Mouse (Mus musculus): Measurements from ENCODE around the gene Shox2. TPM values are rescaled to one million over a fixed set of nuclear protein-coding genes. Genes with fewer than 3 reads are reported as not detected.
A peak's percentile ranks its signal among the peaks of the same experiment; 100 is the strongest.

The Shox2 gene
- polyA plus RNA-seq, 1 experiment from 2014 or later = 0.87 TPM

- DNase-seq (ENCODE audit: low spot score) = no peak
- WGBS = 69% methylated on average over 4 of the region's 4 CpGs
- TF ChIP-seq CTCF (IDR thresholded peaks at IDR 0.05) (no peak), EP300 (IDR thresholded peaks at IDR 0.05) (no peak)
Observed at GRCm38 (mm10) chr3:66967508-66967907, 14.1 kb downstream of the Shox2 start.

GRCm38 (mm10) chr3:66964884-66965283 is 16.7 kb downstream of the Shox2 start:
- H3K4me2 ChIP-seq (replicated peaks; ENCODE audit: low read depth, low read length) = no peak overlapping the region
- ATAC-seq (no peak), DNase-seq (ENCODE audit: low spot score) (no peak)
- H3K4me3 ChIP-seq (ENCODE audit: low read depth, low read length) = no peak overlapping the region
- no peaks in the 10 kb centered on the region for H3K36me3 ChIP-seq (ENCODE audit: insufficient read depth, low read length)
- no peak for TF ChIP-seq CTCF (IDR thresholded peaks at IDR 0.05)
- no peak for TF ChIP-seq EP300 (IDR thresholded peaks at IDR 0.05)
- 41% methylated on average over 3 of the region's 3 CpGs for WGBS
- no peak overlapping the region for H3K9ac ChIP-seq (replicated peaks; ENCODE audit: low read depth)
- no peaks in the 10 kb centered on the region for H3K9me3 ChIP-seq (ENCODE audit: low read length)
- peaks cover 18% of the 10 kb centered on the region for H3K27me3 ChIP-seq (replicated peaks; ENCODE audit: insufficient read depth, low read length)
- H3K4me1 ChIP-seq (ENCODE audit: insufficient read depth, low read depth, low read length) = no peaks in the 10 kb centered on the region
- no peak overlapping the region for H3K27ac ChIP-seq (ENCODE audit: low read length)

More at GRCm38 (mm10) chr3:66967508-66967907, 14.1 kb downstream of the Shox2 start:
- H3K4me2 ChIP-seq (replicated peaks; ENCODE audit: low read depth, low read length) = no peak overlapping the region
- H3K4me3 ChIP-seq (ENCODE audit: low read depth, low read length) = no peak overlapping the region
- no peak overlapping the region for H3K9ac ChIP-seq (replicated peaks; ENCODE audit: low read depth)
- H3K9me3 ChIP-seq (ENCODE audit: low read length) = no peaks in the 10 kb centered on the region
- H3K4me1 ChIP-seq (ENCODE audit: insufficient read depth, low read depth, low read length) = no peaks in the 10 kb centered on the region
- H3K36me3 ChIP-seq (ENCODE audit: insufficient read depth, low read length) = no peaks in the 10 kb centered on the region
- H3K27ac ChIP-seq (ENCODE audit: low read length) = no peak overlapping the region
- no peak for ATAC-seq
- peaks cover 41% of the 10 kb centered on the region for H3K27me3 ChIP-seq (replicated peaks; ENCODE audit: insufficient read depth, low read length)

- Histone ChIP-seq H3K4me2 (replicated peaks; ENCODE audit: low read depth, low read length) (no peak overlapping the region), H3K9ac (replicated peaks; ENCODE audit: low read depth) (no peak overlapping the region), H3K36me3 (ENCODE audit: insufficient read depth, low read length) (no peaks in the 10 kb centered on the region), H3K27ac (ENCODE audit: low read length) (no peak overlapping the region), H3K4me1 (ENCODE audit: insufficient read depth, low read depth, low read length) (no peaks in the 10 kb centered on the region), H3K27me3 (replicated peaks; ENCODE audit: insufficient read depth, low read length) (no peaks in the 10 kb centered on the region), H3K9me3 (ENCODE audit: low read length) (no peaks in the 10 kb centered on the region), H3K4me3 (ENCODE audit: low read depth, low read length) (no peak overlapping the region)
- DNase-seq (ENCODE audit: low spot score) (no peak), ATAC-seq (no peak)
- TF ChIP-seq CTCF (IDR thresholded peaks at IDR 0.05) (no peak), EP300 (IDR thresholded peaks at IDR 0.05) (no peak)
- 45% methylated on average over 5 of the region's 5 CpGs for WGBS
Observed at GRCm38 (mm10) chr3:66959972-66960371, 21.6 kb downstream of the Shox2 start.

- Histone ChIP-seq H3K27me3 (replicated peaks; ENCODE audit: insufficient read depth, low read length) (no peaks in the 10 kb centered on the region), H3K4me3 (ENCODE audit: low read depth, low read length) (no peak overlapping the region), H3K4me1 (ENCODE audit: insufficient read depth, low read depth, low read length) (no peaks in the 10 kb centered on the region), H3K9ac (replicated peaks; ENCODE audit: low read depth) (no peak overlapping the region), H3K4me2 (replicated peaks; ENCODE audit: low read depth, low read length) (no peak overlapping the region), H3K9me3 (ENCODE audit: low read length) (no peaks in the 10 kb centered on the region), H3K36me3 (ENCODE audit: insufficient read depth, low read length) (no peaks in the 10 kb centered on the region), H3K27ac (ENCODE audit: low read length) (no peak overlapping the region)
- WGBS = 44% methylated on average over 2 of the region's 2 CpGs
- no peak for DNase-seq (ENCODE audit: low spot score)
- TF ChIP-seq EP300 (IDR thresholded peaks at IDR 0.05) = no peak
- peak; percentile 12; the same call in 1 of the 2 replicates for TF ChIP-seq CTCF (IDR thresholded peaks at IDR 0.05)
- ATAC-seq = no peak
Observed at GRCm38 (mm10) chr3:66955126-66955525, 26.4 kb downstream of the Shox2 start.

- no peak overlapping the region for H3K4me3 ChIP-seq (ENCODE audit: low read depth, low read length)
- H3K4me2 ChIP-seq (replicated peaks; ENCODE audit: low read depth, low read length) = no peak overlapping the region
- DNase-seq (ENCODE audit: low spot score) = no peak
- H3K27me3 ChIP-seq (replicated peaks; ENCODE audit: insufficient read depth, low read length) = no peaks in the 10 kb centered on the region
- no peaks in the 10 kb centered on the region for H3K36me3 ChIP-seq (ENCODE audit: insufficient read depth, low read length)
- H3K4me1 ChIP-seq (ENCODE audit: insufficient read depth, low read depth, low read length) = no peaks in the 10 kb centered on the region
- H3K9ac ChIP-seq (replicated peaks; ENCODE audit: low read depth) = no peak overlapping the region
- WGBS = 74% methylated on average over 10 of the region's 10 CpGs
- H3K9me3 ChIP-seq (ENCODE audit: low read length) = no peaks in the 10 kb centered on the region
- no peak for TF ChIP-seq EP300 (IDR thresholded peaks at IDR 0.05)
- TF ChIP-seq CTCF (IDR thresholded peaks at IDR 0.05) = no peak
- no peak overlapping the region for H3K27ac ChIP-seq (ENCODE audit: low read length)
- no peak for ATAC-seq
Observed at GRCm38 (mm10) chr3:66939675-66940074, 41.9 kb downstream of the Shox2 start.

- Histone ChIP-seq H3K4me3 (ENCODE audit: low read depth, low read length) (no peak overlapping the region), H3K27ac (ENCODE audit: low read length) (no peak overlapping the region), H3K9me3 (ENCODE audit: low read length) (no peaks in the 10 kb centered on the region), H3K9ac (replicated peaks; ENCODE audit: low read depth) (no peak overlapping the region), H3K36me3 (ENCODE audit: insufficient read depth, low read length) (no peaks in the 10 kb centered on the region), H3K4me1 (ENCODE audit: insufficient read depth, low read depth, low read length) (no peaks in the 10 kb centered on the region), H3K4me2 (replicated peaks; ENCODE audit: low read depth, low read length) (no peak overlapping the region), H3K27me3 (replicated peaks; ENCODE audit: insufficient read depth, low read length) (no peaks in the 10 kb centered on the region)
- 68% methylated on average over 3 of the region's 3 CpGs for WGBS
- ATAC-seq = no peak
- no peak for DNase-seq (ENCODE audit: low spot score)
- TF ChIP-seq CTCF (IDR thresholded peaks at IDR 0.05) (no peak), EP300 (IDR thresholded peaks at IDR 0.05) (no peak)
Observed at GRCm38 (mm10) chr3:66922436-66922835, 59.1 kb downstream of the Shox2 start.

Other genes starting within 250 kb of the Shox2 start
- 15.7 and 18.9 TPM in 2 replicates for gene Rsrc1, start 381 bp downstream of the Shox2 start, polyA plus RNA-seq (2015; fragmentation: Nextera tagmentation; extraction: Ambion mirVana)

Measured in lung, postnatal 0 days (tissue).